Mouse (Mus musculus) layer of hippocampus, adult 9-10 months (tissue): ENCODE data around the gene Ltbp3.

Experiments used
- DNase-seq: peaks from one replicate; pipeline ENCODE4 v3.0.0; 2022; ENCODE audit warnings: low spot score

Gene Ltbp3

GRCm38 (mm10) chr19:5806809-5807205 lies 66.1 kb downstream of the Ltbp3 start:
- DNase-seq = no peak

DNA sequence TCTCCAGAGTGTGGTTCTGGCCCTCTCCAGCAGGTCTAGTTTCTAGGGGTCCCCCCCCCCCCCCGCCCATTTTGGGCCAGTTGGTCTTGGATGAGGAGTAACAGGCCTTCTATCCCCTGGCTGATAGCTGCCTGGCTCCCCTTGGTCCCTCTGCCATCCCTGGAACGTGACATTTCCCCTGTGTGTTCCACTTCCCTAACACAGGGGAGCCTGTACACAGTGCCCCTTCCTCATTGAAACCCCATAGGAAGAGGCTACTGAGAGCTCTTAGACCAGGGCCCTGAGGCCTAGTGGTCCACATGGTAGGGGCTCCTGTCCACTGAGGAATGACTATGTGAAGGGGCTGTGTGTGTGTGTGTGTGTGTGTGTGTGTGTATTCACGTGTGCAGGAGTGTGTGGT lies 67.0 kb downstream of the Ltbp3 start:
- no peak for DNase-seq
